Mouse (Mus musculus) ES-E14 (cell line): ENCODE measurements at regions not wholly inside any gene's neighbourhood (a gene's known extent, or its start where the extent isn't known, plus 50 kb on each side); places are given as distances from the start of the nearest gene placed in this dataset.

Source experiments
- DNase-seq: peaks from one replicate; pipeline ENCODE4 v3.0.0-alpha.2; 2013; ENCODE audit warnings: low read depth, low spot score
- H3K27ac ChIP-seq: 2 replicates; pipeline ENCODE4 v1.5.1; 2012; ENCODE audit warnings: low read depth, mild to moderate bottlenecking, low read length, moderate library complexity, mixed read lengths; ENCODE audit not compliant: poor library complexity, insufficient read depth, severe bottlenecking
- H3K36me3 ChIP-seq: 2 replicates; pipeline ENCODE4 v1.6.1; 2012; ENCODE audit warnings: mild to moderate bottlenecking, low read length, moderate library complexity, mixed read lengths; ENCODE audit not compliant: control insufficient read depth, poor library complexity, insufficient read depth, severe bottlenecking
- H3K4me1 ChIP-seq, 2 experiments: fragments of 150-350 bp in 1 of 2; sonication (generic) in 1 of 2; 2 replicates each; pipeline ENCODE4 v1.6.1; 2012; ENCODE audit warnings: low read length in 2 of 2, mild to moderate bottlenecking in 1 of 2, mixed read lengths in 1 of 2; ENCODE audit not compliant: control insufficient read depth in 2 of 2, insufficient read depth in 2 of 2, poor library complexity in 1 of 2
- H3K4me3 ChIP-seq, 2 experiments: fragments of 150-350 bp in 1 of 2; sonication (generic) in 1 of 2; 2 replicates each; pipeline ENCODE4 v1.5.1; 2012; ENCODE audit warnings: low read length in 2 of 2, low read depth in 1 of 2, mild to moderate bottlenecking in 1 of 2, mixed read lengths in 1 of 2; ENCODE audit not compliant: insufficient read depth in 1 of 2, poor library complexity in 1 of 2, severe bottlenecking in 1 of 2
- H3K9ac ChIP-seq: 2 replicates; pipeline ENCODE4 v1.6.1; 2012; ENCODE audit warnings: low read depth, mild to moderate bottlenecking, low read length, mixed read lengths; ENCODE audit not compliant: poor library complexity, insufficient read depth, severe bottlenecking
- H3K9me3 ChIP-seq: fragments of 150-350 bp; sonication (generic); 2 replicates; pipeline ENCODE4 v1.6.1; 2012; ENCODE audit warnings: low read depth, mild to moderate bottlenecking, low read length; ENCODE audit not compliant: control insufficient read depth, insufficient read depth
- CHD2 ChIP-seq: IDR thresholded peaks from 2 replicates; pipeline ENCODE4 v1.6.1; 2014; ENCODE audit warnings: mild to moderate bottlenecking, low read depth, low read length, inconsistent platforms
- HCFC1 ChIP-seq: IDR thresholded peaks from 2 replicates; pipeline ENCODE4 v1.6.1; 2012; ENCODE audit warnings: low read length, inconsistent platforms, borderline replicate concordance; ENCODE audit not compliant: insufficient read depth
- MAFK ChIP-seq: IDR thresholded peaks from 2 replicates; pipeline ENCODE4 v1.6.1; 2014; ENCODE audit warnings: mild to moderate bottlenecking, low read depth, low read length, inconsistent platforms; ENCODE audit not compliant: insufficient read depth
- ZC3H11A ChIP-seq: IDR thresholded peaks from 2 replicates; pipeline ENCODE4 v1.6.1; 2012; ENCODE audit warnings: low read depth, mild to moderate bottlenecking, inconsistent platforms, low read length, borderline replicate concordance
- ZNF384 ChIP-seq: IDR thresholded peaks from 2 replicates; pipeline ENCODE4 v1.6.1; 2012; ENCODE audit warnings: low read depth, low read length, inconsistent platforms
- in situ Hi-C, 2 experiments: fragments of 600-800 bp; cut with MboI; formaldehyde crosslinking; loops; one replicate each; pipeline ENCODE4 v1.15.1; 2025; ENCODE audit warnings: low sequenced_read_pairs in 2 of 2, inconsistent platforms in 1 of 2; ENCODE audit not compliant: unreplicated experiment in 2 of 2

- Histone ChIP-seq H3K36me3 (no peaks in the 10 kb centered on the region), H3K9ac (no peak overlapping the region), H3K27ac (no peak overlapping the region), H3K4me3 (no peak overlapping the region), H3K4me1 (no peaks in the 10 kb centered on the region), H3K9me3 (no peaks in the 10 kb centered on the region)
- in situ Hi-C loops: no loop called here
- DNase-seq: no peak
- TF ChIP-seq HCFC1 (no peak), ZC3H11A (no peak), ZNF384 (no peak), CHD2 (no peak), MAFK (no peak)
Measured at GRCm38 (mm10) chr1:193625101-193625956, 255.2 kb upstream of the Camk1g start.

DNA sequence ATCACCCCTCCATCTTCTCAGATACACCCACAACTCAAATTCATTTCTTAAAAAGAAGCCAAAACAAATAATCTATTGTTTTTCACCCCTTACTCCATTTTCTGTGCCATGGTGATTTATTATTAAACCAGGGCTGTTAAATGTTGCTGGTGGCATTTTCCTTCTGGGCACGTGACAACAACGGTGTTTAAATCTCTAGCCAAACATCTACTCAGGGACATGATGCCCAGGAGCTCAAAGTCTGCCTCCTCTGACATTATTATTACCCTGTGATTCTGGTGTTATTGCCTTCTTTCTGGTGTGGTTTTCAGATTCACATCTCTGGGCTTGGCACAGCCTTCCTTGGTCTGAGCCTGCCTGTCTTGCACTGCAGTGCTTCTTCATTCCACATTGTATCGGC is 253.5 kb upstream of the Camk1g start:
- no peaks in the 10 kb centered on the region for H3K9me3 ChIP-seq
- no peaks in the 10 kb centered on the region for H3K4me1 ChIP-seq
- no peak overlapping the region for H3K9ac ChIP-seq
- no peaks in the 10 kb centered on the region for H3K36me3 ChIP-seq
- H3K4me3 ChIP-seq: no peak overlapping the region
- H3K27ac ChIP-seq: no peak overlapping the region
- in situ Hi-C loops: no loop called here
- TF ChIP-seq ZC3H11A: no peak
- TF ChIP-seq HCFC1: no peak
- TF ChIP-seq ZNF384: no peak
- no peak for TF ChIP-seq CHD2
- TF ChIP-seq MAFK: no peak
- DNase-seq: no peak

DNA sequence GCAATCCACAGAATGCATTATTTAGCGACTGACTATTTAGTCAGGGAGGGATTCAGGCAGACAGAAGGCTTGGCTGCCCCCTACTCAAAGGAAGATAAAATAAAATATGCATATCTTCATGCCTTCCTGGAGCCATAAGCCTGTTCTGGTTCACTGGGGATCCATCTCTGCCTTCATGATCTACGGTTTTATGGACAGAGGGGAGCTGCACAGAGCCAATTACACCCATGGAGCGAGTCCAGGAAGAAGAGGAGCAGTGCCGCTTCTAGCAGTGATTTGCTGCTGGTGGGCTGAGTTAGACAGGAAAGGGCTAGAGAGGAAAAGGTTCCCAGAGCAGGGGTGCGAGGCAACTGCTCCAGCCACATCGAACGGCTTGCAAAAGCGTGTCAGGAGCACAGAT is 248.2 kb upstream of the Camk1g start:
- H3K4me3 ChIP-seq: no peak overlapping the region
- no peaks in the 10 kb centered on the region for H3K36me3 ChIP-seq
- no peak overlapping the region for H3K27ac ChIP-seq
- H3K9ac ChIP-seq: no peak overlapping the region
- no peaks in the 10 kb centered on the region for H3K9me3 ChIP-seq
- H3K4me1 ChIP-seq: no peaks in the 10 kb centered on the region
- in situ Hi-C loops: no loop called here
- DNase-seq: no peak
- no peak for TF ChIP-seq ZNF384
- no peak for TF ChIP-seq CHD2
- TF ChIP-seq ZC3H11A: no peak
- TF ChIP-seq MAFK: no peak

DNA sequence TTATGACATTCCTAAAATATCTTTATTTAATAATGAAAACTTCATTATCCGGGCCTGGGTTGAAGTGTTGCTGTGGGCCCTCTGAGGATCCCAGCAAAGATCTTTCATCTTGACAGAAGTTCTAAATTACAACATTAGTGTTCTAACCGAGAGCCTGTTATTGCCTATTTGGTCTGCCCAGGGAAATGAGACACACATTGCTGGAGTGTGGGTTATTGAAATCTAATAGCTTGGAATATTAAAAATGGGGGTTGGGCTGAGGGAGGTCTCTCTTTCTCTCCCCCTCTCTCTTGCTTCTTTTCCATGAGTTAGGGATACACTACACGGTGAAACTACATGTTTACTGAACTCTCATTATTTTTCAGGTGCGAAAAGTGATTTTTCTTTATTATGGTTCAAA is 240.4 kb upstream of the Camk1g start:
- in situ Hi-C loops: no loop called here

DNA sequence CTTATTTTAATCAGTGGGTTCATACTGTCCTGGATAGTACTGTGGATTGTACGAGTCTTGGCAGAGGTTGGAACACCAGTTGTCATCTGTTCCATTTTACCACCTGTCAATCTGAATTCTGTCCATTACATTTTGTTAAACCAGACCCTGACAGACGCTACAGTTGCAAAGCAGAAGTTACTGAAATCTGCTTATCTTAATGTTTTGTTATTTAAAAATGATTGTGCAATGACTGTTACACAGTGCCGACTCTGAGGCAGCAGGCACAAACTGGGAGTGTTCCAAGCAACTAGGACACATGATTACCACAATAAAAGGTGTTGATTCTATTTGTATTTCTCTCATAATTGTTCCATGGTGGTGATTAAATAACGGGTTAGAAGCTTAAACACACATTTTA is 229.8 kb upstream of the Camk1g start:
- no peak overlapping the region for H3K9ac ChIP-seq
- no peaks in the 10 kb centered on the region for H3K36me3 ChIP-seq
- no peak for DNase-seq
- H3K27ac ChIP-seq: no peak overlapping the region
- no peaks in the 10 kb centered on the region for H3K4me1 ChIP-seq
- in situ Hi-C loops: no loop called here
- TF ChIP-seq MAFK (no peak), CHD2 (no peak), ZC3H11A (no peak), HCFC1 (no peak), ZNF384 (no peak)
- H3K4me3 ChIP-seq: no peak overlapping the region
- H3K9me3 ChIP-seq: no peaks in the 10 kb centered on the region

More for the DNA sequence above, 240.4 kb upstream of the Camk1g start:
- Histone ChIP-seq H3K4me3 (no peak overlapping the region), H3K4me1 (no peaks in the 10 kb centered on the region), H3K36me3 (no peaks in the 10 kb centered on the region), H3K27ac (no peak overlapping the region), H3K9ac (no peak overlapping the region), H3K9me3 (no peaks in the 10 kb centered on the region)
- TF ChIP-seq ZC3H11A: no peak
- no peak for TF ChIP-seq ZNF384
- TF ChIP-seq CHD2: no peak
- no peak for TF ChIP-seq MAFK
- TF ChIP-seq HCFC1: no peak
- DNase-seq: no peak
